ENCODE assay signal across 26 mouse cellular contexts in the genomic region with DNA sequence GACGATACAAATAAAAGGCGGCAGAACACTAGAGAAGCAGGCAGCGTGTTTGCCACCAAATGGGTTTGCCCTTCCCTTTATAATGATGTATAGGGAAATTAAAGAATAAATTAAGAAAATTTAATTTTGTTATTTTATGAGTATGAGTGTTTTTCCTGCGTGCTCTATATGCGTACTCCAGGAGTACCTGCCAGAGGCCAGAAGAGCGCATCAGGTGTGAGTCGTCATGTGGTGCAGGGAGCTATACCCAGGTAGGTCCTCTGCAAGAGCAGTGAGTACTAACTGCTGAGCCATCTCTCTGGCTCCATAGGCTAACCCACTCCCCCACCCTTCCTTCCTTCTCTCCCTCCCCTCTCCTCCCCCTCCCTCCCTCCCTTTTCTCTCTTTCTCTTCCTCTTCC. TPM values are rescaled to one million over a fixed set of nuclear protein-coding genes. Genes with fewer than 3 reads are reported as not detected.
DNase-seq lines count a peak whose midpoint lies in the region; ATAC-seq and TF ChIP-seq lines count a peak whose summit lies in the region.
"Had no signal": no experiment of that assay in that cellular context is flagged by ENCODE, and none has a peak within 500 bp of the region (broad histone marks: within the 10 kb centered on the region; RNA-seq: fewer than 3 reads in every experiment).

No protein-coding gene starts in this region.

- ATAC-seq in forebrain, embryonic 15.5 days (replicated peaks), result 0 out of 2 replicates have a peak, but pooled peaks have one; percentile 51
- no peak for ATAC-seq in forebrain, postnatal 0 days
- ATAC-seq in midbrain, embryonic 11.5 days (ENCODE audit: low FRiP score), result no peak
- ATAC-seq in midbrain, postnatal 0 days (ENCODE audit: low FRiP score), result no peak
- 0 out of 2 replicates have a peak, but pooled peaks have one; percentile 60 for ATAC-seq in neural tube, embryonic 14.5 days (ENCODE audit: low read depth)
- ATAC-seq: hindbrain, embryonic 16.5 days; intestine, embryonic 15.5 days; Patski had no signal

- WGBS in forebrain, embryonic 15.5 days, result 86% methylated on average over 7 of the region's 7 CpGs
- 82% methylated on average over 7 of the region's 7 CpGs for WGBS in forebrain, postnatal 0 days
- 96% methylated on average over 7 of the region's 7 CpGs for WGBS in midbrain, embryonic 11.5 days
- WGBS in midbrain, postnatal 0 days, result 94% methylated on average over 7 of the region's 7 CpGs
- WGBS in neural tube, embryonic 14.5 days, result 94% methylated on average over 7 of the region's 7 CpGs

- H3K4me3 ChIP-seq in forebrain, embryonic 15.5 days, result no peak overlapping the region
- no peak overlapping the region for H3K4me3 ChIP-seq in forebrain, postnatal 0 days (ENCODE audit: low read depth, low read length)
- H3K4me3 ChIP-seq in midbrain, embryonic 11.5 days (ENCODE audit: low read depth, low read length), result no peak overlapping the region
- no peak overlapping the region for H3K4me3 ChIP-seq in midbrain, postnatal 0 days (ENCODE audit: low read depth, low read length)
- H3K4me3 ChIP-seq in neural tube, embryonic 14.5 days (ENCODE audit: low read depth, low read length), result no peak overlapping the region
- H3K4me3 ChIP-seq: forebrain, embryonic 10.5 days; hindbrain, embryonic 10.5 days; hindbrain, embryonic 13.5 days; intestine, embryonic 15.5 days had no signal

- H3K27me3 ChIP-seq in forebrain, embryonic 15.5 days, result no peaks in the 10 kb centered on the region
- no peaks in the 10 kb centered on the region for H3K27me3 ChIP-seq in forebrain, postnatal 0 days (ENCODE audit: insufficient read depth, low read length)
- no peaks in the 10 kb centered on the region for H3K27me3 ChIP-seq in midbrain, embryonic 11.5 days (ENCODE audit: control insufficient read depth, insufficient read depth, low read length)
- H3K27me3 ChIP-seq in midbrain, postnatal 0 days (ENCODE audit: insufficient read depth, low read length), result no peaks in the 10 kb centered on the region
- no peaks in the 10 kb centered on the region for H3K27me3 ChIP-seq in neural tube, embryonic 14.5 days (ENCODE audit: control insufficient read depth, insufficient read depth, low read length)
- H3K27me3 ChIP-seq: CH12.LX; hindbrain, embryonic 13.5 days; intestine, embryonic 15.5 days; Patski had no signal

- H3K9ac ChIP-seq in forebrain, embryonic 15.5 days (replicated peaks), result no peak overlapping the region
- H3K9ac ChIP-seq in forebrain, postnatal 0 days, result no peak overlapping the region
- H3K9ac ChIP-seq in midbrain, embryonic 11.5 days (ENCODE audit: low read length), result no peak overlapping the region
- no peak overlapping the region for H3K9ac ChIP-seq in midbrain, postnatal 0 days (replicated peaks; ENCODE audit: low read length, poor library complexity, severe bottlenecking)
- H3K9ac ChIP-seq in neural tube, embryonic 14.5 days (replicated peaks; ENCODE audit: low read depth, low read length), result no peak overlapping the region
- H3K9ac ChIP-seq: hindbrain, embryonic 13.5 days; intestine, embryonic 15.5 days had no signal

- H3K9me3 ChIP-seq in forebrain, embryonic 15.5 days, result no peaks in the 10 kb centered on the region
- no peaks in the 10 kb centered on the region for H3K9me3 ChIP-seq in forebrain, postnatal 0 days (ENCODE audit: low read length)
- no peaks in the 10 kb centered on the region for H3K9me3 ChIP-seq in midbrain, embryonic 11.5 days (ENCODE audit: control insufficient read depth, low read length)
- H3K9me3 ChIP-seq in midbrain, postnatal 0 days (ENCODE audit: low read length), result no peaks in the 10 kb centered on the region
- H3K9me3 ChIP-seq in neural tube, embryonic 14.5 days (ENCODE audit: control insufficient read depth, low read length), result no peaks in the 10 kb centered on the region
- H3K9me3 ChIP-seq: forebrain, embryonic 10.5 days; G1E; hindbrain, embryonic 10.5 days; hindbrain, embryonic 13.5 days; intestine, embryonic 15.5 days had no signal

- H3K36me3 ChIP-seq in forebrain, embryonic 15.5 days, result peaks cover 36% of the 10 kb centered on the region
- H3K36me3 ChIP-seq in forebrain, postnatal 0 days (ENCODE audit: insufficient read depth), result peaks cover 19% of the 10 kb centered on the region
- H3K36me3 ChIP-seq in midbrain, embryonic 11.5 days (ENCODE audit: control insufficient read depth, insufficient read depth, low read length), result peaks cover 19% of the 10 kb centered on the region; the same call in 1 of the 2 replicates
- H3K36me3 ChIP-seq in midbrain, postnatal 0 days (ENCODE audit: insufficient read depth, low read length), result peaks cover 16% of the 10 kb centered on the region; the same call in 1 of the 2 replicates
- peaks cover 16% of the 10 kb centered on the region; the same call in 1 of the 2 replicates for H3K36me3 ChIP-seq in neural tube, embryonic 14.5 days (ENCODE audit: control insufficient read depth, insufficient read depth, low read length)

- no peak for DNase-seq in forebrain, postnatal 0 days
- DNase-seq in midbrain, embryonic 11.5 days (ENCODE audit: low spot score, missing footprints), result peak; percentile 68
- DNase-seq in midbrain, postnatal 0 days (ENCODE audit: low spot score), result no peak
- no peak for DNase-seq in neural tube, embryonic 10.5 days (ENCODE audit: extremely low spot score, low spot score)
- DNase-seq: adrenal gland, postnatal 10 days; adrenal gland, postnatal 36 days; B cell, adult 2 months; cerebellum, adult 18-20 months; cerebellum, adult 9-10 months; cerebellum, postnatal 14 days; gastrocnemius, postnatal 10 days; gastrocnemius, postnatal 36 days; heart, postnatal 36 days had no signal

- no peaks in the 10 kb centered on the region for H3K4me1 ChIP-seq in forebrain, embryonic 15.5 days
- H3K4me1 ChIP-seq in forebrain, postnatal 0 days (ENCODE audit: insufficient read depth), result no peaks in the 10 kb centered on the region
- no peaks in the 10 kb centered on the region for H3K4me1 ChIP-seq in midbrain, embryonic 11.5 days (ENCODE audit: control insufficient read depth, insufficient read depth, low read length)
- no peaks in the 10 kb centered on the region for H3K4me1 ChIP-seq in midbrain, postnatal 0 days (ENCODE audit: insufficient read depth, low read length)
- H3K4me1 ChIP-seq in neural tube, embryonic 14.5 days (ENCODE audit: control insufficient read depth, insufficient read depth, low read length), result no peaks in the 10 kb centered on the region
- H3K4me1 ChIP-seq: forebrain, embryonic 10.5 days; hindbrain, embryonic 10.5 days; hindbrain, embryonic 13.5 days; intestine, embryonic 15.5 days had no signal

- no peak overlapping the region for H3K27ac ChIP-seq in forebrain, embryonic 15.5 days (replicated peaks)
- no peak overlapping the region for H3K27ac ChIP-seq in forebrain, postnatal 0 days (ENCODE audit: low read depth, low read length)
- no peak overlapping the region for H3K27ac ChIP-seq in midbrain, embryonic 11.5 days (ENCODE audit: low read depth, low read length)
- no peak overlapping the region for H3K27ac ChIP-seq in midbrain, postnatal 0 days (ENCODE audit: low read depth, low read length)
- no peak overlapping the region for H3K27ac ChIP-seq in neural tube, embryonic 14.5 days (ENCODE audit: low read depth, low read length)
- H3K27ac ChIP-seq: forebrain, embryonic 10.5 days; hindbrain, embryonic 10.5 days; hindbrain, embryonic 13.5 days; intestine, embryonic 15.5 days had no signal

- TF ChIP-seq CTCF in forebrain, postnatal 0 days (IDR thresholded peaks at IDR 0.05; ENCODE audit: low read depth), result no peak
- TF ChIP-seq CTCF in midbrain, postnatal 0 days (IDR thresholded peaks at IDR 0.05), result no peak

- H3K4me2 ChIP-seq in forebrain, embryonic 15.5 days (replicated peaks), result no peak overlapping the region
- H3K4me2 ChIP-seq in forebrain, postnatal 0 days (ENCODE audit: low read depth), result no peak overlapping the region
- H3K4me2 ChIP-seq in midbrain, embryonic 11.5 days, result no peak overlapping the region
- H3K4me2 ChIP-seq in midbrain, postnatal 0 days (ENCODE audit: low read depth, low read length, poor library complexity, severe bottlenecking), result no peak overlapping the region
- H3K4me2 ChIP-seq in neural tube, embryonic 14.5 days (ENCODE audit: low read depth, low read length), result no peak overlapping the region
- H3K4me2 ChIP-seq: heart, embryonic 11.5 days; hindbrain, embryonic 13.5 days; intestine, embryonic 15.5 days had no signal

RNA-seq across cellular contexts. Expression of a gene that starts 29.8 kb away (rescaled TPM):
- polyA plus RNA-seq in forebrain, embryonic 15.5 days (2015; fragmentation: Nextera tagmentation; extraction: Ambion mirVana), result 0.80 and 0.91 TPM in 2 replicates
- not detected in 2 replicates for total RNA-seq in forebrain, postnatal 0 days (2014; rRNA removed)
- polyA plus RNA-seq in forebrain, postnatal 0 days (2015; fragmentation: Nextera tagmentation; extraction: Ambion mirVana), result 0.72 and 2.1 TPM in 2 replicates
- 0.94 and 2.5 TPM in 2 replicates for polyA plus RNA-seq in midbrain, embryonic 11.5 days (2014; fragmentation: Nextera tagmentation; extraction: Ambion mirVana)
- total RNA-seq in midbrain, postnatal 0 days (2014; rRNA removed), result not detected in 2 replicates
- 0.96 and 1.9 TPM in 2 replicates for polyA plus RNA-seq in midbrain, postnatal 0 days (2015; fragmentation: Nextera tagmentation; extraction: Ambion mirVana)
- 0.99 TPM in 1 of 2 replicates, not detected in the other for polyA plus RNA-seq in neural tube, embryonic 14.5 days (2014; fragmentation: Nextera tagmentation; extraction: Ambion mirVana)
- total RNA-seq: gastrocnemius, postnatal 10 days; gastrocnemius, postnatal 36 days; granulocyte monocyte progenitor cell, adult 5-6 weeks had no signal
- polyA plus RNA-seq: embryonic facial prominence, embryonic 11.5 days; forebrain, embryonic 10.5 days; heart, embryonic 11.5 days; hindbrain, embryonic 13.5 days had no signal

RNA-seq across cellular contexts. Expression of a gene that starts 30.2 kb away (rescaled TPM):
- 66.1 and 74.2 TPM in 2 replicates for polyA plus RNA-seq in forebrain, embryonic 15.5 days (2015; fragmentation: Nextera tagmentation; extraction: Ambion mirVana)
- total RNA-seq in forebrain, postnatal 0 days (2014; rRNA removed), result 78.5 and 106 TPM in 2 replicates
- polyA plus RNA-seq in forebrain, postnatal 0 days (2015; fragmentation: Nextera tagmentation; extraction: Ambion mirVana), result 45.0 and 51.3 TPM in 2 replicates
- polyA plus RNA-seq in midbrain, embryonic 11.5 days (2014; fragmentation: Nextera tagmentation; extraction: Ambion mirVana), result 114 and 118 TPM in 2 replicates
- 116 and 133 TPM in 2 replicates for total RNA-seq in midbrain, postnatal 0 days (2014; rRNA removed)
- 49.1 and 55.8 TPM in 2 replicates for polyA plus RNA-seq in midbrain, postnatal 0 days (2015; fragmentation: Nextera tagmentation; extraction: Ambion mirVana)
- polyA plus RNA-seq in neural tube, embryonic 14.5 days (2014; fragmentation: Nextera tagmentation; extraction: Ambion mirVana), result 92.0 and 102 TPM in 2 replicates

Comparison
In these comparisons a context has a peak if more than half of its experiments do, and no peak if none do; other contexts are left out.
1. ATAC-seq: peak in forebrain, embryonic 15.5 days (single experiment) and neural tube, embryonic 14.5 days (single experiment); none in forebrain, postnatal 0 days (single experiment), midbrain, embryonic 11.5 days (single experiment) and midbrain, postnatal 0 days (single experiment).